9 mouse cellular contexts compared by ENCODE assay signal in genomic region chr11:6603887-6604603, GRCm38 (mm10). TPM values are rescaled to one million over a fixed set of nuclear protein-coding genes. Genes with fewer than 3 reads are reported as not detected.
DNase-seq lines count a peak whose midpoint lies in the region; ATAC-seq lines count a peak whose summit lies in the region.
"Had no signal": no experiment of that assay in that cellular context is flagged by ENCODE, and none has a peak within 500 bp of the region (broad histone marks: within the 10 kb centered on the region; RNA-seq: fewer than 3 reads in every experiment).

No protein-coding gene starts in this region.

- 10% methylated on average over 12 of the region's 12 CpGs for WGBS in forebrain, embryonic 13.5 days

- peak overlapping the region; percentile 83 for H3K9ac ChIP-seq in forebrain, embryonic 13.5 days

- H3K4me1 ChIP-seq in forebrain, embryonic 13.5 days = peaks cover 61% of the 10 kb centered on the region

- H3K27me3 ChIP-seq in forebrain, embryonic 13.5 days = no peaks in the 10 kb centered on the region

- DNase-seq in frontal cortex, postnatal 10 days (ENCODE audit: low spot score in 2 of 2) = peak; percentile 58 to 77
- no peak for DNase-seq in frontal cortex, postnatal 36 days (ENCODE audit: low spot score in 2 of 2)
- DNase-seq in adrenal gland, postnatal 14 days = peak; percentile 67
- DNase-seq in induced T-regulatory cell, adult 2 months (ENCODE audit: low read depth) = peak; percentile 56
- DNase-seq in lung, postnatal 10 days = peak; percentile 71
- DNase-seq in right cerebral cortex, postnatal 10 days (ENCODE audit: low spot score in 2 of 2) = peak; percentile 77 to 89
- no peak for DNase-seq in spleen, adult 18-20 months

- peak; percentile 52 for ATAC-seq in forebrain, embryonic 13.5 days

- peaks cover 35% of the 10 kb centered on the region for H3K36me3 ChIP-seq in forebrain, embryonic 13.5 days (ENCODE audit: poor library complexity, severe bottlenecking)

- peak overlapping the region; percentile 86 for H3K4me2 ChIP-seq in forebrain, embryonic 13.5 days

- peak overlapping the region; percentile 97 for H3K27ac ChIP-seq in forebrain, embryonic 13.5 days

- no peaks in the 10 kb centered on the region for H3K9me3 ChIP-seq in forebrain, embryonic 13.5 days (replicated peaks)

- H3K4me3 ChIP-seq in forebrain, embryonic 13.5 days = peak overlapping the region; percentile 64

RNA-seq across cellular contexts. Expression of gene Nacad, which starts 1.8 kb away (rescaled TPM):
- total RNA-seq in adrenal gland, postnatal 14 days (2021) = 2.9 and 4.4 TPM in 2 replicates
- 50.1 and 62.2 TPM in 2 replicates for polyA plus RNA-seq in forebrain, embryonic 13.5 days (2015; fragmentation: Nextera tagmentation; extraction: Ambion mirVana)

RNA-seq across cellular contexts. Expression of gene Tbrg4, which starts 21.8 kb away (rescaled TPM):
- total RNA-seq in adrenal gland, postnatal 14 days (2021) = 85.1 and 90.4 TPM in 2 replicates
- polyA plus RNA-seq in forebrain, embryonic 13.5 days (2015; fragmentation: Nextera tagmentation; extraction: Ambion mirVana) = 32.1 and 36.5 TPM in 2 replicates

RNA-seq across cellular contexts. Expression of gene Wap, which starts 34.4 kb away (rescaled TPM):
- total RNA-seq in adrenal gland, postnatal 14 days (2021) = not detected in 2 replicates
- not detected in 2 replicates for polyA plus RNA-seq in forebrain, embryonic 13.5 days (2015; fragmentation: Nextera tagmentation; extraction: Ambion mirVana)
- polyA plus RNA-seq: frontal cortex, adult 2 months had no signal

RNA-seq across cellular contexts. Expression of gene Ramp3, which starts 54.3 kb away (rescaled TPM):
- total RNA-seq in adrenal gland, postnatal 14 days (2021) = 11.0 and 11.5 TPM in 2 replicates
- 1.9 and 2.2 TPM in 2 replicates for polyA plus RNA-seq in forebrain, embryonic 13.5 days (2015; fragmentation: Nextera tagmentation; extraction: Ambion mirVana)

RNA-seq across cellular contexts. Expression of gene Ccm2, which starts 57.4 kb away (rescaled TPM):
- 37.6 and 47.5 TPM in 2 replicates for total RNA-seq in adrenal gland, postnatal 14 days (2021)
- 82.2 and 90.5 TPM in 2 replicates for polyA plus RNA-seq in forebrain, embryonic 13.5 days (2015; fragmentation: Nextera tagmentation; extraction: Ambion mirVana)

Comparison
In these comparisons a context has a peak if more than half of its experiments do, and no peak if none do; other contexts are left out.
1. DNase-seq: peak in frontal cortex, postnatal 10 days (2 of 2), adrenal gland, postnatal 14 days (single experiment), induced T-regulatory cell, adult 2 months (single experiment), lung, postnatal 10 days (single experiment) and right cerebral cortex, postnatal 10 days (2 of 2); none in frontal cortex, postnatal 36 days (0 of 2) and spleen, adult 18-20 months (0 of 2).